Mouse (Mus musculus): Measurements from ENCODE around the gene Gpatch8. TPM values are rescaled to one million over a fixed set of nuclear protein-coding genes. Genes with fewer than 3 reads are reported as not detected.
A peak's percentile ranks its signal among the peaks of the same experiment; 100 is the strongest.

Gpatch8 gene
- total RNA-seq, 1 experiment from 2014 or later = 32.2 TPM

DNA sequence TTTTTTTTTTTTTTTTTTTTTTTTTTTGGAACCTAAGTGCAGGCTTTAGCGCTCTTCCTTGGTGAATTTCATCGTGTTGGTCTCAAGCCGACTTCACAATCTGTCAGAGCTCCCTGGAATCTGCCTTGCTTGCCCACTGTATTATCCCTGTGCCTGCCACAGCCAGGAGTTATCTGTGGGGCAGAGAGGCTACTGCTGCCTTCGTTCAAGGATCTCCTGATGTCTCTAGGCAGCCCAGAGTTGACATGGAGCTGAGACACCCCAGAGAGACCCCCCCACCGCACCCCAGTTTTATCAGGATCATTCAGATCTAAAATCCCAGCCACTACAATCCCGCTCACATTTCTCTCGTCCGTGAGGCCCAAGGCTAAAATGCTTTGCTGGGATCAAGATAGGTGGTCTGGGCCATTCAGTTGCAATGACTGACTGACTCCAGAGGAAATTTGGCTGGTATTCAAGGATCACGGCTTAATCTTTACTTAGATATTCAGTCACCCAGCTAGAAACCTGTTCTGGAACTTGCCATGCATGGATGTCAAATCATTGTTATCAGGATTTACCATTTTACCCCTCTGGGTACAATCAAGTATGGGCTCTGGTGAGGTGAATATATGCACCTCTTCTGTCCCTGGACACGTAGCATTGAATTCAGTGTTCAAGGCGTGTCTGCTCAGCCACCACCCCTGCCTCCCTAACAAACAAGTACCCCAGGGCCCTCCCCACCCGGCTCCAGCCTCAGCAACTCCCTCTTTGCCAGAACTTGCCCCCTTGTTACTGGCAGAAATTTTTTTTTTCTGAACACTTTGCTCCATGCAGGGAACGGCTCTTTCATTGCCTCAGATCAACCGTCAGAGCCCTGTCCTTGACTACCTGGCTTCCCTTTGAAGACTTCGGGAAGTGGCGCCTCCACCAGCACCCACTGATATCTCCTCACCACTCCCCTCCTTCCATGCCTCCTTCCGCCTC lies 106.9 kb downstream of the Gpatch8 start:
- no peak for DNase-seq

DNA sequence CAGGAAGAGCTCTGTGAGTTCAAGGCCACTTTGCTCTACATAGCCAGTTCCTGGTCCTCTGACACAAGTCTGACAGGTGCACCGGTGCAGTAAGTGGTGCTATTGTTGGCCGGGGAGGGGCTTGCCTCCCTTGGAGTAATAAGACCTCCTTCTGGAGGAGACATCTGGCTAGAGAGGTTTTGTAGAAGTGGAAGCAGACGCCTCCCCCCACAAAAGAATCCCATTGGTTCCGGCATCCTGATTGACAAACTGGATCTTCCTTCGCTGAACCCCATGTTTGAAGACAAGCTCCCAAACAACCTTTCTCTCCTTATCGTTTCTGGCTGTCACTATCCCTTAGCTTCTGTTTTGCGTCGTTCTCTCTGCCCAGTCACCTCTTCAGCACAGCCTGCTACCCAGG lies 107.9 kb downstream of the Gpatch8 start:
- no peak for DNase-seq

DNA sequence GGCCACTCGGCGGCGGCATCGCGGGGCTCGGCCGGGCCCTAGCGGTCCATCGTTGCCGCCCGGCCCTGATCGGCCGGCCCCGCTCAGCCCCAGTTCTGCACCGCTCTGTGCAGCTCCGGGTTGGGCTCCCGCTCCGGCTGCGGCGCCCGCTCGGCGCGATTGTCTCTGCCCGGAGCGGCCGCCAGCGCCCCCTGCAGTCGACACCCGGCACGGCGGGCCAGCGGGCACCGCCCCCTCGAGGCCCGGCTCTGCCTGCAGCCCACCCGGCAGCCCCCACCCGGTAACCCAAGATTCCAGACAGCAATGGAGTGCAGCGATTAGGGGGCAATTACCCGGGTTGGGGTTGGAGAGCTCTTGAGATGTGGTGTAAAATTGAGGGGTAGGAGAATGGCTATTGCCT lies 108.7 kb downstream of the Gpatch8 start, which contains the start of gene Fam171a2:
Gene Fam171a2 (minus strand): TSS at position 186 of the 400 bp plus-strand sequence.
- DNase-seq = peak; percentile 84

DNA sequence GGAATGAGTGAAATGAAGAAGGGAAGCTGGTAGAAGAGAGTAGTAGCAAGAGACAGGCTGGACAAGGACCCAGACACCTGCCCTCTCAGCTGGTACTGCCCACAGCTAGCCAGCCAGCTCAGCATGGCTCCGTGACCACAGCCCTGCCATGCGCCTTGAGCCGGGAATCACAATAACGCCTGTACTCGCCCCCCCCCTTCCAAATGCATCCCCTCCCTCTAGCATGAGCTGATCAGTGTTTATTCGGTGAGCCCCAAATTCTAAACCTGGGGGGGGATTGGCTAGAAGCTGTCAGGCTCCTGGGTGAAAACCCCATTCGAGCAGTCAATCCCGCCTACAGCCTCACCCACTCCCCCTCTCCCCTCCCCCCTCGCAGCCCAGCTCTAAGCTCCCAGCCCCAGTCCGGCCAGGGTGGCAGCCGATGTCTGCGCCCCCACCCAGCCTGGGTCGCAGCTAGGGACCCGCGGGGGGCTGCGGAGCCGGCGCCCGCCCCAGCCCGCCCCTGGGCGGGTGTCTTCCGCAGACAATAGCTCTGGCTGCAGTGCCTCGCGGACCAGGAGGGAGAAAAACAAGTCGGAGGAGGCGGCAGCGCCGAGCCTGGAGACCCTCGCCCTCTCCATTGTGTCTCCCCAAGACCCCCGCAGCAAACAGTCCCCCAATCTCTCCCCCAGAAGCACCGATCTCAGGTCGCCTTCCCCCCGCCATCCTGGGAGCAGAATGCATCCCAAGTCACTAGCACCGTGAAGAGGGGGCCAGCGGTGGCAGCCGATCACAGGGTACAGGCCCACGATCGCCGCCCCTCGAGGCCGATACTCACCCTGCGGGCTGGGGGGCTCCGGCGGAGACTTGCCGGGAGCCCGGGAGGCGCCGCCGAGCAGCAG lies 109.4 kb downstream of the Gpatch8 start:
- peak; percentile 44 for DNase-seq

DNA sequence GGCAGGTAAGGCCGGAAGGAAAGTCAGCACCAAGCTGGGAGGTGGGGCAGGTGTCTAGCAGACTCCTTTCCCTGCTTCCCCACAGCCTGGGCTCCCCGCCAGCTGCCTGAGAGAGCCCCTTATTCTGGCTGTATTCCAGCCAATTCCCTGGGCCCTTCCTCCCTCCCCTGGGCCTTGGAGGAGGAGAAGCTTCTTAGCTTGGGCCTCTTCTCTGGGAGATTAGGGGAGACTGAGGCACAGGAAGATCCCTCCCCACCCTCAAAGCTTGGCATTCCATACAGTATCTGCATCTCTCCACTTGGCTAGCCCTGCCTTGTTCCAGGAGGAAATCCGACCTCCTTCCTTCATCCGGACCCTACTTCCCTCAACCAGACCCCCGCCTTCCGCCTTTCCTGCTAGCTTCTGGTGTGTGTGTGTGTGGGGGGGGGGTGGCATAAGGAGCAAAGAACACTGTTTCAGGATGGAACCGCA lies 110.3 kb downstream of the Gpatch8 start:
- DNase-seq = peak; percentile 41

DNA sequence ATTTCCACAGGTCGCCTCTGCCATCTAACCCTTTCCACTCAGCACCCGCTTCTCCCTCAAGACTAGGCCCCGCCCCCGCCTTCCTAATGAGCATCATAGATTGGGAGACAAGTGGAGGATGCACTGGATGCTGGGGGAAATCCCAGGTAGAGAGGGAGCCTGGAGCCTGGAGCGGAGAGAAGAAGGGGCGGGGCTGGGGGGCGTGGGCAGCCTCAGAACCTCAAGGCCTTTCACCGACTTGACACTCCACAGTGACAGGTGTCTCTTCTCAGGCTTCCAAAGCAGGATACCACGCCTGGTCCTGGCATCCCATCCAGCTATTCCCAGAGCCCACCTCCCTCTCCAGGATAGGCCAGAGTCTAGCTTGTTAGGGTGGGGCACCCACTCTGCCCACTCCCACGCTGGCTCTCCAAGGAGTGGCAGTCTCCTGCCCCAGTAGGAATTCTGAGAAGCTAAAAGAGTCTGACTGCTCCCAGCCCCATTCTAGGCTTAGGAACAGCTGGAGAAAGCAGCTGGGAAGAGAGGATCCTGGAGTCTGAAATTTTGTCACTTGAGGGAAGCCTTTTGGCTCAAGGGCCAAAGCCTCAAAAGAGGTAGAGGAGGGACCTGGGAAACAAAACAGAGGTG lies 110.8 kb downstream of the Gpatch8 start:
- no peak for DNase-seq

DNA sequence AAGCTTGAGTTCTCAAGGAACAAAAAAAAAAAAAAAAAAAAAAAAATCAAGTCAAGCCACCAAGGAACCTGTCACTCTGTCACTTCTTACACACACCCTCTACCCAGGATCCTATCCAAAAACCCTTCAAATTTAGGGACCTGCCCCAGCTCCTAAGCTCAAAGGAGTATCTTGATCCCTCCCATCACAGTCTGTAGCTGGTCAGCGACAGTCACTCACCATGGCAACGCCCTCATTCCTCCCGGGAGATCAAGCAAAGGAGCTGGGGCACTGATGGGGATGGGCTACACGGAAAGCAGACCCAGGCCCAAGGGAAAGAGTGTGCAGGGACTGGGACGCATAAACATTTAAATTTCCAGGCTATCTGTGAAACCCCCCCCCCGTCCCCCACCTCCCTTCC lies 111.4 kb downstream of the Gpatch8 start:
- DNase-seq = no peak

DNA sequence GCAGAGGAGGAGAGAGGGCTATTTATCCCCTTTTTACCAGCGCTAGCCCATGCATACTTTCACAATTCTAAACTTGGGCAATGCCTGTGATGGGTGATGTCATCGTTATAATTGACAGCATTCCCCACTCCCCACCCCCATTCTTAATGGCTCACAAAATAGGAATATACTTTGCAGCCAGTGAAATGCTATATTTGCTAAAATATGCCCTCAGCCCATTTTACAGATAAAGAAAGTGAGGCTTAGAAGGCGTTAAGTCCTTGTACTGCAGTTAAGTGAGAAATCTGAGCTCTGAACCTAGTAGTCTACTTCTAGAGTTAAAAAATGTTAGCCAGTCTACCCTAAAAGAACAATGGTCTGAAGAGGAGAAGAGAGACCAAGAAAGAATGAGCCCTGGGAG lies 111.9 kb downstream of the Gpatch8 start:
- DNase-seq = no peak

DNA sequence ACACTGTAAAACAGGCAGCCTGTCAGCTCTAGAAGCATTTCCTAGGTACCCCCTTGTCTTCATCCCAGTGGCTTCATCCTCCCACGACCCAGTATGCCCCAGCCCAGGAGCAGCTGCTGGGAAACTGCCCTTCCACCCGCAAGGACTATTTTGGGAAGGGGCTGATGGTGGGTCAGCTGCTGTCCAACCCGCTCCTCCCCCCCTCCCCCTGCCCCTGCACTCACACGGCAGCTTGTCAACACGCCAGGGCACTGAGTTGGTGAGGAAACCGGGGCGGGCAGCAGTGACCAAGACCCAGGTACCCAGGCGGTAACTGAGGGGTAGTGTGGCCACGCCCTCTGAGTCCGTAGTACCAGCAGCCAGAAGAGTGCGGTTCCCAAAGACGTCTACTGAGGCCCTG lies 112.5 kb downstream of the Gpatch8 start:
- DNase-seq = no peak

DNA sequence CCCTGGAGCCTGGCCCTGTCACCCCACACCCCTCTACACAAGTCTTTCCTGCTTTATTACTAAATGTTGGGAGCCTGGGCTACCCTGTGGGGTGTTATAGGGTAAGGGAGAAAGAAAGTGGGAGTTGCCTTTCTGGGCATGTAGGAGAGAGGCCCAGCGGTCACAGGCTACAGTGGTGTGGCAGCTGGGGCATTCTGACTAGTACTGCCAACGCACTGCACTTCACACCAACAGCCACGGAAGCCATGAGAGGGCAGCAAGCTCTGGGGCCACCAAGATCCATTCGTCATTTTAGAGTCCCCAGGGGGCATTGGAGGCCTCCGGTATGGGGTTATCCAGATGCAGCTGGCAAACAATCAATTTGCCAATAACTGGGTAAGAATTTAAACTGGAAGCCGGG lies 114.1 kb downstream of the Gpatch8 start:
- DNase-seq = no peak

DNA sequence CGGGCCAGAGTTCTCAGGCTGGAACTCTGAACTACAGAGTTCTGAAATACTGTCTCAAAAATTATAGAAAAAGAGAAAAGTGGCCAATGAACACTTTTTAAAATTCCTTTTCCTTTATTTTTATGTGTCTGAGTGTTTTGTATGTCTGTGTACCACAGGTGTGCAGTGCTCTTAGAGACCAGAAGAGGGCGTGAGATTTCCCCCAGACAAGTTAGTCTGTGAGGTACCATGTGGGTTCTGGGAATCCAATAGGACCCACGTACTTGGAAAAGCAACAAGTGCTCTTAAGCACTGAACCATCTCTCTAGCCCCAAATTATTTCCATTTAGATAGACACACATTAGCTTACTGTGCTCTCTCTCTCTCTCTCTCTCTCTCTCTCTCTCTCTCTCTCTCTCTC lies 114.8 kb downstream of the Gpatch8 start:
- no peak for DNase-seq

DNA sequence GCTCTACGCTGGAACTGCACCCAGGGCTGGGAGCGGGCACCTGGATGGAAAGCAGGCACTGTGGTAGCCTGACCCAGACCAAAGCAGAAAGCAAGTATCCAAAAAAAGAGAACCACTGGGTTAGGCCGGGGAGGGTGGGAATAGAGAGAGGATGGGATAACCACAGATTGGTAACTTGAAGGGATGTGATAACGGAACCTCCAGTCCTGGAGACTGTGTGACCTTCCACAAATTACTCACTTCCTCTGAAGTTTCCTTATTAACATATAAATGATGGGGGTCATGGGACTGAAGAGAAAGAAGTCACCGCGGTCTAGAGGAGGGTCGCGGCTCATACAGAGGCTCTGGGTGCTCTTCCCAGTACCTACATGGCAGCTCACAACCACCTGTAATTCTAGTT lies 115.9 kb downstream of the Gpatch8 start:
- no peak for DNase-seq

DNA sequence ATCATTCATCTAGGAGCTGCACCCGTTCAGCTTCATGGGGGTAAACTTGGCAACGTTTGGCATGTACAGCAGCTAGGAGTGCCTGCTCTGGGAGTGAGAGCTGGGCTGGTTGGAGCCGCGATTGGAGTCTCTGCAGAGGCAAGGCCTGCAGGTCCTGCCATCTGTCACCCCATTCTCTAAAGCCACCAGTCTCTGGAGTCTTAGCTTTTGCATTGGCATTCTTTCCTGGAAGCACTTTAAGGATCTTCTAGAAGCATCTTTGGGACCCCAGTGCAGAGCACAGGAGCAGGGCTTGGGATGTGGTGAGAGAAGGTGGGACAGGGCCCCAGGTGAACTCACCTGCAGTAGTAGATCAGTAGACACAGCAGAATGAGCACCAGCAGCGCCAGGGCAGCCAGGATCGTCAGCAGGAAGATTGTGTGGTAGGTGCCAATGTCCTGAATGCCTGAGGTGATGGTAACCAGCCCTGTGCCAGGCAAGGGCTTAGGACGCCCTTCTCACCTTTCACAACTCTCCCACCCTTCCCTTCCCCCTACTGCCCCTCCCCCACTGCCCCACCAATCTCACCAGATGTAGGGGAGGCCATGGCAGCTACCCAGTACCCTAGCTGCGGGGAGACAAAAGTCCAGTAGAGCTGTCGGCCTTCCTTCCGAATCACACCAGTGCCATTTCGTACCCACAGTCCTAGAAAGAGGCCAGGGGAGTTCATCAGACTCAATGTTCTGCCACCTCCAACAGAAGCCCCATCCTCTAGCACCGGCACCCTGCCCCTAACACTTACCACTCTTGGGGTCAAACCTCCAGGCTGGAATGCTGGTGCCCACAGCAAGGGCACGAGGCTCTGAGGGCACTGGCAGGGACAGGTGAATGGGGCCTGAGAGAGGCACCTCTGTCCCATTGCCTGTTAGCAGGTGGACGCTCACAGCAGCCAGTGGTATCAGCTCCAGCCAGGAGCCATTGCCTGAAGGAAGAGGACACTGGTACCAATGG lies 116.8 kb downstream of the Gpatch8 start:
- DNase-seq = no peak

DNA sequence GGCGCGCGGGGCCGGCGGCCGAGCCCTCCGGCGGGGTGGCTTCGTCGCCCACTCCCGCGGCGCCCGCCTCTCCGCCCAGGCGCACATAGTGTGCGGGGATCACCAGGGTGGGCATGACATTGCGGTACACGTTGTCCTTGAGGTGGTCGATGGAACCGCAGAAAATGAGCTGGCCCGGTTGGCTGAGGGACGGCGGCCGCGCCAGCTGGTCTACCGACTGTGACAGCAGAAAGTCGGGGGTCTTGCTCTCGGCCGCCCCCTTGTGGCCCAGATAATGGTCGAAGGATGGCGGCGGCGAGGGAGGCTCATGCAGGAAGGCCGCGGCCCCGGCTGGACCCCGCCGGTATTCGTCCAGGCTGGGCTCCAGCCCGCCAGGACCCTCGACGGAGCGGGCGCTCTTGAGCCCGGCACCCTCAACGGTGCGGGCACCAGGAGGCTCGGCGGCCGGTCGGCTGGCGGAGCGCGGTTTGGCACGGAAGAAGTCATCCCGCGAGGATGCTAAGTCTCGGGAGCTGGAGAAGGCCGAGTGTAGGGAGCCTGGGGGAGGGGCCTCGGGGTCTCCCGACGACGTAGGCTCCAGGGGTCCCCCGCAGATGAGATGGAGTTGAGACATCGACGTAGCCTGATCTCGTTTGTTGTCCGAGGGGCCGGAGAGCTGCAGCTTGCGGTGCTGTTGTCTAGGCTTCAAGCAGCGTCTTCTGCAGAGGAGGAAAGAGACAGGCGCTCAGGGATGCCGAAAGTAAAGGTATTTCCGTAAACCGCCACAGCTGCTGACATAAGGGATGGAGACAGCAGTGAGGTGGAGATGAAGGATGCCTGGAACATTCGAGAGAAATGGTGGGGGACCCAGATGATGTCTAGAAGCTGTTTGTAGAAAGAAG lies 117.7 kb downstream of the Gpatch8 start:
- DNase-seq = peak; percentile 90

DNA sequence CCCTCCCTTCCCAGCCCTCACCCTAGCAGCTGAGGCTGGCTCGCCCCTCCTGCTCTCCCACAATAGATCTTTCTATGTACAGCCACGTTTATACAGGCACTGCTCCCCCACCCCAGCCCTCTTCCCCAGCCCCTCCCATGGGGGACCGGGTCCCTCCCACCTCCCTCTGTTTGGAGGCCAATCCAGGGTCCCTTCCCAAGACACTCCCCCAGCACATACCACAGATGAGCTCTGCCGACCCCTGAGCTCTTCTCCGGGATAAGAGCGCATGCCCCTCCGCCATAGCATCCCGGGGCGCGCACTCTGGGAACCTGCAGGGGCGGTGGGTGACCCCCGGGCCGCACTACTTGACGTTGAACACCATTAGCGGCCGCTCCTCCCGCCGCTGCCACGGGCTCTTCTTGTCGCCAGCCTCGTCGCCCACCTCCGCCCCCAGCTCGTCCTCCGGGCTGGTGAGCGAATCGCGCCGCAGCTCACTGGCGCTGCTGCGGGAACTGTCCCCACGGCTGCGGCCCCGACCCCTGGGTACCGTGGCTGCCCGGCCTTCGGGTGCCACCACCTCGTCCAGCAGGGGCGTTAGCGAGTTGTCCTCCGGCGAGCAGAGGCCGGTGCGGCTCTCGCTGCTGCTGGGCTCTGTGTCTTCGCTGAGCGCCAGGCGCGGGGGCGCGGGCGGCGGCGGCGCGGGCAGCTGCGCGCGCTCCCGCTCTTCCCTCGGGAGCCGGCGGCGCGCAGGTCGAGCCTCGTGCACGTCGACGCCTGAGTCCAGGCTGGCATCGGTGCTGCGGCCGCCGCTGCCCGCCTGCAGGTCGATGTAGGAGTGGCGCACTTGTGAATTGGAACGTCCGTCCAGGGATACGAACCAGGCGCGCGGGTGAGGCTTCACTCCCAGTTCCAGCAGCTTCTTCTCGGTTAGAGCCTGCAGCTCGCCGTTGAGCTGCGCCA lies 118.8 kb downstream of the Gpatch8 start:
- DNase-seq = peak; percentile 80

DNA sequence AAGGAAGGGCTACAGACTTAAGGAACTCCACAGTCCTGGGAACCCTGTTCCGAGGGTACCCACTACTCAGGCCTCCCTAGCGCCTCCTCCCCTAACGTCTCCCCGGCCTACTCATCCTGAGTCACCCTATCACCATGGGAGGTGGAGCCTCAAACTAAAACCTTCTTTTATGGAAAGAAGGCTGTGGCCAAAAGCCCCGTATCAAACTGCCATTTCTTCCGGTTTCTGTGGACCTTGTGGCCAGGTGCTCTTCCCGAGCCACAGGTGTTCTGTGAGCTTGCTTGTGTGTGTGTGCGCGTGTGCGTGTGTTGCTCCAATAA lies 119.8 kb downstream of the Gpatch8 start:
- DNase-seq = no peak

DNA sequence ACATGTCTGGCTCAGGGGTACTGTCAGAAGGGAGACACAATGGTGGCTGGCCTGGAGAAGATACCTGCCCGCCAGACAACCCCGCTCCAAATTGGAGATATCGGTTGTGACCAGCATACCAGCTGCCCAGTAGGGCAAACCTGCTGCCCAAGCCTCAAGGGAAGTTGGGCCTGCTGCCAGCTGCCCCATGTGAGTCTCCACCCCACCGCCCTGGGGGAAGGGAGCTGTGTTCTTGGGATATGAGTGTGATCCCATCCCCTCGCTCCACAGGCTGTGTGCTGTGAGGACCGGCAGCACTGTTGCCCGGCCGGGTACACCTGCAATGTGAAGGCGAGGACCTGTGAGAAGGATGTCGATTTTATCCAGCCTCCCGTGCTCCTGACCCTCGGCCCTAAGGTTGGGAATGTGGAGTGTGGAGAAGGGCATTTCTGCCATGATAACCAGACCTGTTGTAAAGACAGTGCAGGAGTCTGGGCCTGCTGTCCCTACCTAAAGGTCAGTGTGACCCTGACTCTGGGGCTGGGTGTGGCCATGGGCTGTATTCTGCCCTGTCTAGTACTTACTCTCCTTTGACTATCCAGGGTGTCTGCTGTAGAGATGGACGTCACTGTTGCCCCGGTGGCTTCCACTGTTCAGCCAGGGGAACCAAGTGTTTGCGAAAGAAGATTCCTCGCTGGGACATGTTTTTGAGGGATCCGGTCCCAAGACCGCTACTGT lies 120.3 kb downstream of the Gpatch8 start:
- peak; percentile 59 for DNase-seq
